Mouse (Mus musculus) mature B cell (primary cell): ENCODE measurements around the gene Gdpgp1.

ENCODE experiments used
- in situ Hi-C: fragments of 300-500 bp; cut with MboI; formaldehyde crosslinking; loops from 2 replicates; pipeline ENCODE4 v1.14.3; 2019

The Gdpgp1 gene

DNA sequence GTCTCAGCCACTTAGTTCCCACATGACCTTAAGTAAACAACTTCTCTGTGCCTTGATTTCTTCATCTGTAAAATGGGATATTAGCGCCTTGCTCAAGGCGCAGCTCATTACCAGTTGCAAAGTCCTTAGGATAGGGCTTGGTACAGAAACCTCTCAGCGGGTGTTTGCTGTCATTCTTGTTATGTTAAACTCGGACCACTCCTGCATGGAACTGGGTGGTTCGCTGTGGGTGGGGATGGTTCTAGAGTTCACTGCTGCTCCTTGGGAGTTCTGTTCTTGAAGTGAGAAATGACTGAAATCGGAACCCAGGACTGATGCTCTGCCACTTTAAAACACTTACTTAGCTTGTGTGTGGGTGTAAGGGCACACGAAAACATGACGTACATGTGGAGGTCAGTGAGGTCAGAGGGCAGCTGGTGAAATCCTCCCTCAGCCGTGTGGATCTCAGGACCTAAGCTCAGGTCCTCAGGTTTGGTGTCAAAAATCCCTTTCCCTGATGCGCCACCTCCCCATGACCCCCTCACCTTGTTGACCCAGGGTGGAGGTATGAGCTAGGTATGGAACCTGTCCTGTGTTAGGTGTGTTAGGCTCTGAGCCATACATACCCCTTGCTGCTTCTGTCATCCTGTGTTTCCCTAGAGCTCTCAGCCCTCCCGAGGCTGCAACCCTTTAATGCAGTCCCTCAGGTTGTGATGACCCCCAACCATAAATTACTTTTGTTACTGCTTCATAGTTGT is 32.6 kb upstream of the Gdpgp1 start:
- in situ Hi-C loops = no loop called here

DNA sequence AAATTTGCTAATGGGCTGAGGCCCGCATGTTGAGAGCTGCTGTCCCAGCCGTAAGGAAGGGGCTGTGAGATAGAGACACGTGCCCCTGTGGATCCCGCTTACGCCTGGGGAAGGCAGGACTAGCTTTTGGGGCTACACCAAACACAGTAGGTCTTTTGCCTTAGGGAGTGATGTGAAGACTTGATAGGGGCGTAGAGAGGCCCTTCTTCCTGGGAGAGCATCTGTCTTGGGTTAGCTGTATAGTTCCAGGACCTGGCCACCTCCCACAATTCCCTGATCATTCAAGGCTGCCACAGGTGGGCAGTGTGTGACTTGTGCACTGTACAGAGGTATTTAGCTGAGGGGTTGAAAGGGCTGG is 32.1 kb upstream of the Gdpgp1 start:
- in situ Hi-C loops = no loop called here

DNA sequence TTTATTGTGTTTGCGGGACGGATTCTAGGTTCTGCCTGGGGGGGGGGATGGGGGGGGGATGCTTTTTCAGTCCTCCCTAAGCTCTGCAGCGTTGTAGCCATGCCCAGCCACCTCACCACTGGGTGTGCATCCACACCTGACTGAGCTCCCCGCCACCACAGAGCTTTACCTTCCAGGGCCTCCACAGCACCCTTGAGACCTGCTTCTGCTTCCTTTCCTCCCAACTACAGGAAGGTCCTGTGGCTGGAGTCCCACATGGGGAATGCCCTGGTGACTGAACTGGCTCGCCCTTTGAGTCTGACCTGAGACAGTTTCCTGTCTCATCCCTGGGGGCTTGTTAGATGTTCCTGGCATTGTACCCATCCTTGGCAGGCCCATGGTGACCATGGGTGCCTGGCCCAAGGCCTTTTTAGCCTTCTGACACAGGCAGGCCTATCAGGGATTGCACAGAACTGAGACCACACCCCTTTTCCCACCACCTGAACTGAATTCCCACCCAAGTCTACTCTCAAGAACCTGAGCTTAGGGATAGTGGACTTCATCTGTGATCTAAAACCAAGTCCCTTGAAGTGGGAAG is 31.6 kb upstream of the Gdpgp1 start:
- in situ Hi-C loops = no loop called here

DNA sequence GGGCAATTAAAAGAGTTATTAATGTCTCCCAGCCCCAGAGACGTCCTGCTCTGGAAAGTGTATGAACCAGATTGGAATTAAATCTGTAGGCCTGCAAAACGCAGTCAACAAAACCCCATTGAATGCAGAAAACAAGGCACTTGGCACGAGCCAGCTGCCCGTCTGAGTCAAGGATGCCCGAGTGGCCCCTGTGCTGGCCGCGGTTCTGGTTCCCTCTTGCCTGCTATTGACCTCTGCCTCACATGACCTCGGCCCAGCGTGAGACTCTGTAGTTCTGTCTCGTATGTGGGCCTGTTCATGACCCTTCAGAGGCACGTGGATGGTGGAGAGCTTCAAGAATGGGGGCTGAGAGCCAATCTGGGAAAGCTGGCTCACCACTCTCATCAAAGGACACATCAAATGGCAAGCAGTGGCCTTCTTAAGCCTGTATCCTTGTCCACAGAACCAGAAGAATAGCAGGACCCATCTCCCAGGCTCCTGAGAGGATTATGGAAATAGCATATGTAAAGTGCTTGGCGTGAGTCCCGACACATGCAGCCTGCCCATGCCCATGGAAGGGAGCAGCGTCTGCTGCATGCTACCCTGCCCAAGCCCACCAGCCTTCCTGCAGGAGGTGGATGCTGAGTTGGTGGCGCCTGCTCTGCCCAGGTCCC is 30.7 kb upstream of the Gdpgp1 start:
- in situ Hi-C loops = no loop called here

DNA sequence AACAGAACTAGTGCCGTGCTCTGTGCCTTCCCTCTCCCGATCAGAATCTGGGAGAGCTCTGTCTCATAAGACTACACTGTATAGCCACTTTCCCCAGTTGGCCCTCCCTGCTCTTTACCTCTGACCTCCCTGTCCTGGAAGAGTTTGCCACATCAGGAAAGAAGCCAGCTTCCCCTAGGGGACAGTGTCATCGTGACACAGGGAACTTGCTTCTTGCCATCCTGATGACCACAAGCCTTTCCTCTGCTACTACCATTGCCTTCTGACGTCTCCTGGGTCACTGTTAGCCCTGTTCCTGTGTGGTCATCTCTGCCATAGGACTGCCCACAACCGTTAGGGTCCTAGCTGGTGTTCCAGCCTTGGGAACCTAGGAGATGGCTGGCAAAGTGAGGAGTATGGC is 29.7 kb upstream of the Gdpgp1 start:
- in situ Hi-C loops = no loop called here

DNA sequence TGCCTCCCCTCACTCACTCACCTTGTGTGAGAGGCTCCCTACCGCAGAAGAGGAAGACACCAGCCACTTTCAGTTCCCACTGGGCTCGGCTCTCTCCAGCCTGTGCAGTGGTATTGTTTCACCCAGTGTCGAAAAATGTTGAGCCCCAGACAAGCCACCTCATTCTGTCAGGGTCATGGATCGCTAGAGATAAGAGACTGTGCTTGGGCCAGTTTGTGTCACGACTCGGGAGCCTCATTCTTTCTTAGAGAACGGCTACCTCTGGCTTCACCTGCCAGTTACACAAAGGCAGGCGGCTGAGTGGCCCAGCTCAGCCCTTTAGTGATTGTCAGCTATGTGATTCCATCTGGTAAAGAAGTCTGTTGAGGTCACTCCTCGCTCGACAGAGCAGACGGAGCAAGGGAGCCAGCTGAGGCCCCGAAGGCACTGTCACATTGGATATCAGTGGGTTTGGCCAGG is 29.0 kb upstream of the Gdpgp1 start:
- in situ Hi-C loops = no loop called here

DNA sequence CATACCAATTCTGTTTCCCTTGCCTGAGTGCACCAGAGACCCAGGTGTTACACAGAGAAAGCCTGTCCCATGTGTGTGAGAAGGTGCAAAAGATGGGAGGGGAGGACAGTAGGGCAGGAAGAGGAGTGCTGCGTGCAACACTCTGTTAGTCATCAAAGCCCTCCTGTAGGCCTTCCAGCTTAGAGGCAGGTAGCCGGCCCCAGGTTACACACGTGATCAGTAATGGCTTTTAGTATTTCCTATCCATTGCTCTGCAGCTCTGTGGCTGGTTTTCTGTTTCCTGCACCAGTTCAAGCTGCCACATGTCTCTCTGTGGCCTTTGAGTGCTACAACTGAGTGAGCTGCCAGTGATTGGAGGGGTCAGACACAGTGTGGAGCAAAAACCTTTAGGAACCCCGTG is 28.3 kb upstream of the Gdpgp1 start:
- in situ Hi-C loops = no loop called here

DNA sequence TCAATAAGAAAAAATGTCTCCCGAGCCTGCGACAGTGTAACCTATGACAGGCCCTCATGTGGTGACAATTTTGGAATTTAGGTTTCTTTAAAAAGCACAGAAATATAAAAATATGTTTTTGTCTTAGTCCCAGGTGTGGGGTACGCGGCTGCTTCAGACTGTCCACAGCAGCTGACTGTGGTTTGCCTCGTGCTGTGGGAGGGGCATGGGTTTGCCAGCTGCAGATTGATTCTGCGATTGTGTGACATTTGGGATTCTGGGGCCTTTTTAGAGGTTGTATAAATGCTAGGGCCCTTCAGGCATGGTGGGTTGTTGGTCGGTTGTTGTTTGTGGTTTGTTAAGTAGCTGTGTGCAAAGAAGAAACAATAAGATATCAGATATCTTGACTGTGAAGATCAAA is 27.7 kb upstream of the Gdpgp1 start:
- in situ Hi-C loops = no loop called here

DNA sequence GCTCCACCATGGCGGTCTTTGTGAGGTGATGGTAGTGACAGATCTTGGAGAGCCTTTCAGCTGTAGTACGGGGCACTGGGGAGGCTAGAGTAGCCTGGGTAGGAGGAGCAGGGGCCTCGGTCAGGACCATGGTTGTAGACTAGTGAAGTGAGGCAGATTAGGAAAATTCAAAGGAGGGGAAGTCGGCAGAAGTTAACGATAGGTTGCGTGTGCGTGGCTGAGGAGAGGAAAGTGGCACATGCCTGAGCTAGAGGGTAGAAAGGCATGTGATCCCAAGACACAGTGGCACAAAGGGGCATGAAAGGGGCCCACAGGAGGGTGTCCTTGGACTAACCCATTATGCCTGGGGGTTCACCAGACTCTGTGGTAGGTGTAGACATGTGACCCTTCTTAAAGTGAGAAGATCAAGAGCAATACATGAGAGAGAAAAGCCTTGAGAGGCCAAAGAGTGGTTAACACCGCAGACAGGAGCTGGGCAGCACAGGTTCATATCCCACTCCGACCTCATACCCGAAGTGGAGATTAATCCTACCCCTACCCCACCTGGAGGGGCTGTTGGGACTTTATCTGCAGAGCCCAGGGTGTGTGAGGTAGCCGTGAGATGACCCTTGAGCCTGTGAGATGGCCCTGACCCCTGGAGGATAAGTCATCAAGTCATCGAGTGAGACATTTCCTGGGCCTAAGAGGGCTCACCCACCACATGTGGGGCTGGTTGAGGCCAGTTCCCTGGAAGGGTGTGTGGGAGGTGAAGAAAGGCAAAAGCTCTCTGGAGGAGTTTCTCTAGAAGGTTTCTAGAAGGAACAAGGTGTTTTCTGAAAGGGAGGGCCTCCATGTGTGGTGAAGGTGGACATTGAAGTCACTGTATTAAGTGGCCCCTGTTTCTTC is 26.7 kb upstream of the Gdpgp1 start:
- in situ Hi-C loops = no loop called here

DNA sequence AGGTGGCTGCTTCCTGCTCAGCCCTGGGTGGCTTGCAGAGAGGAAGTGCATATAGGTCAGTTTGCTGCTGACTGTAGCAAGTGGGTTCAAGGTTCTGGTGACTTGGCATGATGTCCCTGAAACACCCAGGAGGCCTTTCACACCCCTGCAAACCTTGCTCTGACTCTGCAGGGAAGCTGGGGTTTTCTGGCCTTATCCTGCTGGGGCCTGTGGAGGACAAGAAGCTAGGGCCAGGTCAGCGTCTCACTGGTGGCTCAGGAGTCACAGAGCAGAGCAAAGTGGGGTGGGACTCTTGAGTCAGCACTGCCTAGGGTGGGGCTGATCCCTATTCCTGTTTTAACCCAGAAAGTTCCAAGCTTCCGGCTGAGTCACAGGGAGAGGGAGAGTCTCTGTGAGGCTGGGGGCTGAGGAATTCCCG is 25.3 kb upstream of the Gdpgp1 start:
- in situ Hi-C loops = no loop called here

DNA sequence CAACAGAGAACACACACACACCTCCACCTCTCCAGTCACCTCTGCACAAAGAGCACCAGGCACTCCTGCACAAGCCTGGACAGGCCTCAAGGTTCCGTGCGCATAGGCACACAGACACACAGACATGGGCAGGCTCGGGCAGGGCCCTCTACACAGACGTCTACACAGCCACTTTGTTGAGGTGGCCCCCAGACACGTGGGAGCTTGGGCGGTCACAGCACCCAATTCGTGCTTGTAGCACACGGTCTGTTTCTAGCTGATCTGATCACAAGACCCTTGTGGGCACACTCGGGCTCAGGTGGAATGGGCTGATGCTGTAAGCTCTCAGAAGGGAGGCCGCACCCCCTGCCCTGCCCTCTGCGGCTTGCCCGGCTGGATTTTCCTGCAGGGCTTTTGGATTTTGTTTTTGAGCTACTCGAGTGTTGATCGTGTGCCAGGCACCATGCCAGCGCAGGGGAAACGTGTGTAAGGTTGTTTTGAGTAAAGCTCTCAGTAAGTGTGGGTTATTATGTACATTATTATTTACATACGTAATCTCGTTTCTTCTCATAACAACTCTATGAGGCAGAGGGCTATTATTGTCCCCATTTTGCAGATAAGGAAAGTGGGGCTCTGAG is 24.5 kb upstream of the Gdpgp1 start:
- in situ Hi-C loops = no loop called here

DNA sequence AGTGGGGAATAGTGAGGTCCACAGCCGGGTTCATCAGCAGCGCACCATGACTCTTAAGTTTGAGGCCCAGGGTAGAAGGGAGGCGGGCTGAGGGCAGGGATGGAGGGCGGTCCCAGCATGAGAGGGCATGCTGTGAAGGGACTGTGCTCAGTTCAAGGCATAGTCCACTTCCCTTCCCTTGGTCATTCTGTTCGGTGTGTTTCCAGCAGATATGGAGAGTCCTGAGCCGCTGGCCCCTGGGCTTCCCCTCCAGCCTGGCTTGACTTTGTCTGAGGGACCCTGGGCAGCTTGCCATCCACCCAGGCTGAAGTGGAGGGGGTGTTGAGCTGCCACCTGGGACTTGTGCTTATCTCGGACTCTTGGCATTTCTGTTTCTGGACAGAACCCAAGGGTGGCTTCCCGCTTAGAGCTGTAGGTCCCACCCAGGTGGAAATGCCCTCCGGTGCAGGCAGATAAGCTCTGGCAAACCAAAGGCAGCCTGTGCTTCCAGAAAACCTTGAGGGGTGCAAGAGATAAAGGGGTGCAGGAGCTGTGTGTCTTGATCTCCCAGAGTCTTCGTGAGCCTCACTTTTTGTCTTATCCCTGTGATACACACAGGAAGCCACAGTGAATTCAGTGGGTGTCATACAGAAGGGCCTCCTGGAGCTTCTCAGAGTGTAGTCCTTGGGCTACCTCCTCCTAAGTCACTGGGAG is 23.8 kb upstream of the Gdpgp1 start:
- in situ Hi-C loops = no loop called here

DNA sequence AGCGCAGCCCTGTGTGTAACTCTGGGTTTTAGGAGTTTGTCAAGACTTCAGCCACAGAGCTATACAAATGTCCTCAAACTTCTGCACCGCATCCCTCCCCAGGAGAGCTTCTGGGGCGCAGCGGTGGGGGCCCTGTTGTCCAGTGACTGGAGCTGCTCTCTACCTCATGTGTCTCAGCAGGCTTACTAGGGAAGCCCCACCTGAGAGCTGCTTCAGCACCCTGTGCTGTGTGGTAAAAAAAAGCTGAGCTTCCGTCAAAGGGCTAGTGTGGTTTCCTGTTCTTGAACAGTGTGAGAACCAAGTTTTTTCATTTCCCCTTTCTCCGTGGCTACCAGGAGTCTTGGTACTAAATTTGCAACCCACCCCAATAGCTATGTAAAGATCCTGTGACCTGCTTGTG is 23.0 kb upstream of the Gdpgp1 start:
- in situ Hi-C loops = loop anchor here (5.0 kb wide), 1 partner anchor 67 kb away; no protein-coding TSS in a partner anchor

DNA sequence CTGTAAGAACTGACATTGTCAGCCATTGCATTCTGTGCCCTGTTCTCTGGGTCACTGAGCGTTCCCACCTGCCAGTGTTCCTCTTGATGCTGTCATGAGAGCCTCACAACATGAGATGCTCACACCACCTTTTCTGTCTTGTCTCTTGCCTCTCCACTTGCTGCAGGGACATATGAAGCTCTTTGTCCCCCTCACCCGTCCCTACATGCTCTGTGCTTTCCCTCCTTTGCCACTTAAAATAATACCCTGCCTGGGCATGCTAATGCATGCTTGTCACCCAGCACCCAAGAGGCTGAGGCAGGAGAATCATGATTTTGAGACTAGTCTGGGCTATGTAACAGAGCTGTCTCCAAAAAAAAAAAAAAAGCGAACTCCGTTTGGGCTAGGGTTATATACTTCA is 21.7 kb upstream of the Gdpgp1 start:
- in situ Hi-C loops = loop anchor here (5.0 kb wide), 1 partner anchor 69 kb away; no protein-coding TSS in a partner anchor

DNA sequence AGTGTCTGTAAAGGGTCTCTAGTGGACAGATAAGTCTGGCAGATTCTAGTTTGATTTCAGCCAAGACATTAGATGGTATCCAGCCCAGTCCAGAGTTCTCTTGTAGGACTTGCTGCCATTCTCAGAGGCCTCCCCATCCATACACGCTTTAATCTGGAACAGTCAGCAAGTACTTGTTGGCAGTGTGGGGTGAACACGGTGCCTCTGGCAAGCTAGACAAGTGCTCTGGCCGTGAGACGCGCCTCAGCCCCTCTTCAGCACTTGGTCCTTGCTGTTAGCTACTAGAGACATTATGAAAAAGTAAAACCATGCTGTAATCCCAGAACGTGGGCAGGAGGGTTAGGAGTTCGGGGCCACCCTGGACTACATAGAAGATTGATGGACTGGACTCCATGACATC is 19.1 kb upstream of the Gdpgp1 start:
- in situ Hi-C loops = loop anchor here (5.0 kb wide), 1 partner anchor 71 kb away; no protein-coding TSS in a partner anchor

DNA sequence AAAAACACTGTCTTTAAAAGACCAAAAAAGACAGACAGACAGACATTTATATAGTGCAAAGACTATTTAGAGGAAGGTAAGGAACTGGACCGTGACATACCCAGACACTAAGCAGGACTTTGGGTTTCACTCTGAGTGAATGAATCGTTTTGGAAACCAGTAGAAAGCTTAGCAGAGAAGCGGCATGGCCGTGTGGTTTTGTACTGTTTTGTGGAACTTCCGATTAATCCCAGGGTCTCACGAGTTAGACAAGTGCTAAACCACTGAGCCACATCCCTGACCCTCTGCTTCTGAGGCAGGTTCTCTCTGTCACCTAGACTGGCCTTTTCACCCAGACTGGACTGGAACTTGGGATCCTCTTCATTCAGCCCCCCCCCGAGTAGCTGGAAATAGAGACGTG is 18.2 kb upstream of the Gdpgp1 start:
- in situ Hi-C loops = loop anchor here (5.0 kb wide), 1 partner anchor 72 kb away; no protein-coding TSS in a partner anchor

DNA sequence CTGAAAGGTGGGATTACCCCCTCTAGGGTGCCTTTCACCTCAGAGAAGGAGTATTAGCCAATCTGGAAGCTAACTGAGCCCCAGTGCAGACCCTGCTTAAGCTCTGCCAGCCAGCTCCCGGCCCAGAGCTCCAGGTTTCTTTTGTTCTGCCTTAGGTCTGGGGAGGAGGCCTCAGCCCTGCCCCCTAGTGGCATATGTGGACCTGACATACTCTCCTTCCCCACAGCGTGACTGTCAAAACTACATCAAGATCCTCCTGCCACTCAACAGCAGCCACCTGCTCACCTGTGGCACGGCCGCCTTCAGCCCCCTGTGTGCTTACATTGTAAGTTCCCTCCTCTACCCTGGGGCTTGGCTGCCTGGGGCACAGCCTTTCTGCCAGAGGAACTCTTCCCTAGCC is 17.3 kb upstream of the Gdpgp1 start:
- in situ Hi-C loops = no loop called here

DNA sequence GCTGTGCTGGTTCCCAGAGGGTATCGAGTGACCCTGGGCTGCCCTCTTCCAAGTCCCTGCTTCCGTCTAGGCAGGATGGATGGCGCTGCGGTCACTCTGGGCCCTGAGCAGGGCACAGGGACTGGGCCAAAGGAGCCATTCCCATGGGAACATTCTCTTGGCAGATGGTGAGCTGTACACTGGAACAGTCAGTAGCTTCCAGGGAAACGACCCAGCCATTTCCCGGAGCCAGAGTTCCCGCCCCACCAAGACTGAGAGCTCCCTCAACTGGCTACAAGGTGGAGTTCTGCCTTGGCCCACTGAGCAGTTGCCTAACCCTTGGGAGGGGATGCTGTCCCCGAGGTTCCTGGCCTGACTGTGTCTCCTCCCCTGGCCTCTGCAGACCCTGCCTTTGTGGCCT is 16.1 kb upstream of the Gdpgp1 start:
- in situ Hi-C loops = no loop called here

DNA sequence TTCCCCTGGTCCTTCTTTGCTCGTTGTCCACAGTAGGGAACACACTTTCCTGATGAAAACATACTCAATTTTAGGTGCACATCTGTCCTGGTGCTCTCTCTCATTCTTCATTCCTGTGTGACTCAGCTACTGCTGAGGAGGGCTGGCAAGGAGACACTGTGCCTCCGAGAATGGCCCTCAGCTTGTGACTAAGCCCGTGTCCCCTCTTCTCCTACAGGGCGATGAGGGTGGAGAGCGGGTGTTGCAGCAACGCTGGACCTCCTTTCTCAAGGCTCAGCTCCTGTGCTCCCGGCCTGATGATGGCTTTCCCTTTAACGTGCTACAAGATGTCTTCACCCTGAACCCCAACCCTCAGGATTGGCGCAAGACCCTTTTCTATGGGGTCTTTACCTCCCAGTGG is 14.0 kb upstream of the Gdpgp1 start:
- in situ Hi-C loops = no loop called here

DNA sequence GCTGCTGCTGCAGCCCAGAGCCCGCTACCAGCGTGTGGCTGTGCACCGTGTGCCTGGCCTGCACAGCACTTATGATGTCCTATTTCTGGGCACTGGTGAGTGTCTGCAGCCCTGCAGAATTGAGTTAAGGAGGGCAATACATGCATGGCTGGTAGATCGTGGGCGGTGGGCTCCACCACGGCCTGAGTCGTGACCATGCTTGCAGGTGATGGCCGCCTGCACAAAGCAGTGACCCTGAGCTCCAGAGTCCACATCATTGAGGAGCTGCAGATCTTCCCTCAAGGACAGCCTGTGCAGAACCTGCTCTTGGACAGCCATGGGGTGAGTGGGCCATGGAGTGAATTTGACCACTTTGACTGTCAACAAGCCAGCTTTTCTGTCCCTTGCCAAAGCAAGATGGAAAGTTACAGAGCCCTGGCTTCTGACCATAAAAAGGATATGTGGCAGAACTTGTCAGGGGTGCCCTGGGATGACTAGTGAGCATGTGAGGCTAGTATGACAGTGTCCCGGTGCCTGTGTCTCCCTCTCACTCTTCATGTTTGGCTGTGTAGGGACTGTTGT is 12.3 kb upstream of the Gdpgp1 start:
- in situ Hi-C loops = no loop called here
